Mouse (Mus musculus): ENCODE measurements at regions not wholly inside any gene's neighbourhood (a gene's known extent, or its start where the extent isn't known, plus 50 kb on each side); places are given as distances from the start of the nearest gene placed in this dataset.

DNA sequence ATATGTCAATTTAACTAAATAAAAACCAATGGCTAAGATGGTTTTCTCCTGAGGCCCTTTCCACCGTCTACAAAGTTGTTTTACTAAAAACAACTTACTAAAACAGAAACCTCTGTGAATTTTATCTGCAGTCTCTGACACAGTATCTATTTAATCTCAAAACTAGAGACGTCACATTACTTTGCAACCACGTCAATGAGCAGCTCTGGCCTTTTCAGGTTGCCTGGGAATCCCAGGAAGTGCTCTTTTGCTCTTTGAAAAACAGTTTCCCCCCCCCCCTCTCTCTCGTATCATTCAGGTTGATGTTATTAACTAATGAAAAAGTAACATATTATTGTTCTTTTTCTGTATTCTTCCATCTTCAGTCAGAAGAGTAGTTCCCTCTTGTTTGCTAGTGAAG is 216.1 kb upstream of the Gm11114 start:
- 49% methylated on average over 4 of the region's 4 CpGs for WGBS
- Histone ChIP-seq H3K27ac (replicated peaks in 1 of 2; ENCODE audit: control insufficient read depth in 1 of 2, insufficient read depth in 1 of 2, low read depth in 2 of 2, low read length in 2 of 2) (no peak overlapping the region), H3K9me3 (ENCODE audit: control insufficient read depth, low read length) (no peaks in the 10 kb centered on the region), H3K9ac (ENCODE audit: low read length) (no peak overlapping the region), H3K4me2 (ENCODE audit: low read length) (no peak overlapping the region), H3K4me3 (ENCODE audit: control insufficient read depth in 1 of 2, insufficient read depth in 1 of 2, low read depth in 1 of 2, low read length in 2 of 2) (no peak overlapping the region), H3K27me3 (ENCODE audit: control insufficient read depth, insufficient read depth, low read length) (no peaks in the 10 kb centered on the region), H3K4me1 (ENCODE audit: control insufficient read depth in 2 of 2, insufficient read depth in 2 of 2, low read length in 2 of 2) (no peaks in the 10 kb centered on the region), H3K36me3 (ENCODE audit: control insufficient read depth, insufficient read depth, low read length) (no peaks in the 10 kb centered on the region)
- no peak for ATAC-seq (ENCODE audit: insufficient number of reproducible peaks, insufficient read depth, low FRiP score, low read depth)

DNA sequence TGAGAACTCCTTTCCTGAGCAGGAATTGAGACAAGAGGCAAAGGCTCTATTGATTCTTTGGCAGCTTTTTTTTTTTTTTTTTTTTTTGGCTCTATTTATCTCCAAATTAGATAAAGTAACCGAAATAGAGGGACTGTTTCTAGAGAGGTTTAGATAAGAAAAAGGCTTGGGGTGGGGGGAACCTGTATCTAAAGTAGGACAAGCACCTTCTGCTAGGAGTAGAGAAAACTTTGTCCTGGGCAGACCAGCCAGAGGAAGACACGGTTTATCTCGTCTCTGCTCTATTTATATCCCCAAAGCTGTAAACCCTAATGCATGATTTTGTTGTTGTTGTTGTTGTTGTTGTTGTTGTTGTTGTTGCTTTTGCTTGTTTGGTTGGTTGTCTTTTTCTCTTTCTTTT is 199.6 kb upstream of the Gm11114 start:
- Histone ChIP-seq H3K9me3 (ENCODE audit: control insufficient read depth, low read length) (no peaks in the 10 kb centered on the region), H3K27ac (replicated peaks in 1 of 2; ENCODE audit: control insufficient read depth in 1 of 2, insufficient read depth in 1 of 2, low read depth in 2 of 2, low read length in 2 of 2) (no peak overlapping the region), H3K4me1 (ENCODE audit: control insufficient read depth in 2 of 2, insufficient read depth in 2 of 2, low read length in 2 of 2) (no peaks in the 10 kb centered on the region), H3K9ac (ENCODE audit: low read length) (no peak overlapping the region), H3K4me2 (ENCODE audit: low read length) (no peak overlapping the region), H3K4me3 (ENCODE audit: control insufficient read depth in 1 of 2, insufficient read depth in 1 of 2, low read depth in 1 of 2, low read length in 2 of 2) (no peak overlapping the region), H3K27me3 (ENCODE audit: control insufficient read depth, insufficient read depth, low read length) (no peaks in the 10 kb centered on the region), H3K36me3 (ENCODE audit: control insufficient read depth, insufficient read depth, low read length) (no peaks in the 10 kb centered on the region)
- ATAC-seq (ENCODE audit: insufficient number of reproducible peaks, insufficient read depth, low FRiP score, low read depth), result no peak
- WGBS, result 34% methylated on average over 3 of the region's 3 CpGs

DNA sequence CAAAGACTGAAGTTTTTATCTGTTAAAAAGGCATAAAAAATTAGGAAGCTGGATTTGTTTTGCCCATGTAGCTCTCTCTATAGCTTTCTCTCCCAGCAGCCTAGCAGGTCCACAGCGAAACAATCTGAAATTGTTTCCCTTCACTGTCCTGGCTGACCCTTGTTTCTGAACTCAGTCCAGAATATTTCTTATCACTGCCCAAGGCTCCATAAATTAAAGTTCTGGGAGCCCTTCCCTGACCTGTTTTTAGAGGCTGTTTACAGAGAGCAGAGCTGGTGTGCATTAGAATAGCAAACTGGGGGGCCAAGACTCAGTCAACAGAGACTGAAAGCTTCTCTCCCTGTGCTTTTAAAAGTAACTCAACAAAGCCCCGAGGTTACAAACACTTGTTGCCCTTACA is 198.3 kb upstream of the Gm11114 start:
- no peaks in the 10 kb centered on the region for H3K27me3 ChIP-seq (ENCODE audit: control insufficient read depth, insufficient read depth, low read length)
- no peaks in the 10 kb centered on the region for H3K4me1 ChIP-seq (ENCODE audit: control insufficient read depth in 2 of 2, insufficient read depth in 2 of 2, low read length in 2 of 2)
- no peak overlapping the region for H3K4me3 ChIP-seq (ENCODE audit: control insufficient read depth in 1 of 2, insufficient read depth in 1 of 2, low read depth in 1 of 2, low read length in 2 of 2)
- no peak overlapping the region for H3K9ac ChIP-seq (ENCODE audit: low read length)
- no peak overlapping the region for H3K27ac ChIP-seq (replicated peaks in 1 of 2; ENCODE audit: control insufficient read depth in 1 of 2, insufficient read depth in 1 of 2, low read depth in 2 of 2, low read length in 2 of 2)
- H3K4me2 ChIP-seq (ENCODE audit: low read length), result no peak overlapping the region
- H3K36me3 ChIP-seq (ENCODE audit: control insufficient read depth, insufficient read depth, low read length), result no peaks in the 10 kb centered on the region
- 73% methylated on average over 2 of the region's 2 CpGs for WGBS
- no peaks in the 10 kb centered on the region for H3K9me3 ChIP-seq (ENCODE audit: control insufficient read depth, low read length)
- no peak for ATAC-seq (ENCODE audit: insufficient number of reproducible peaks, insufficient read depth, low FRiP score, low read depth)

DNA sequence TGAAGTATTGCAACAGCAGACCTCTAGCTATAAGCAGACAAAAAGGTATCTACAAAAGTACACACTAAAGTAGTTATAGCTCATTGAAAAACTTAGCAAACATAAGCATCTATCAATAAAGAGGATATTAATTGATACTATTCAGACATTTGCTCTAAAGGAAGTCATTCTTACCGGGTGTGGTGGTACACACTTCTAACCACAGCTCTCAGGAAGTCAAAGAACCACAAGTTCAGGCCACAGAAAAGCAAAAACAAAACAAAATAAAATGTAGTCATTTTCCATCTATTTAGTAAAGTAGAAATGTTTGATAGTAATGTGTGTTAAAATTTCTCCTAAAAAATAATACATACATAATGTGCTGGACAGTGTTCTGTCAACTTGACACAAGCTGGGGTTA is 192.5 kb upstream of the Gm11114 start:
- ATAC-seq (ENCODE audit: insufficient number of reproducible peaks, insufficient read depth, low FRiP score, low read depth), result no peak
- no peak overlapping the region for H3K4me2 ChIP-seq (ENCODE audit: low read length)
- H3K9me3 ChIP-seq (ENCODE audit: control insufficient read depth, low read length), result no peaks in the 10 kb centered on the region
- WGBS, result 81% methylated on average over 1 of the region's 1 CpGs
- no peaks in the 10 kb centered on the region for H3K4me1 ChIP-seq (ENCODE audit: control insufficient read depth in 2 of 2, insufficient read depth in 2 of 2, low read length in 2 of 2)
- H3K27ac ChIP-seq (replicated peaks in 1 of 2; ENCODE audit: control insufficient read depth in 1 of 2, insufficient read depth in 1 of 2, low read depth in 2 of 2, low read length in 2 of 2), result no peak overlapping the region
- H3K4me3 ChIP-seq (ENCODE audit: control insufficient read depth in 1 of 2, insufficient read depth in 1 of 2, low read depth in 1 of 2, low read length in 2 of 2), result no peak overlapping the region
- H3K9ac ChIP-seq (ENCODE audit: low read length), result no peak overlapping the region
- H3K36me3 ChIP-seq (ENCODE audit: control insufficient read depth, insufficient read depth, low read length), result no peaks in the 10 kb centered on the region
- H3K27me3 ChIP-seq (ENCODE audit: control insufficient read depth, insufficient read depth, low read length), result no peaks in the 10 kb centered on the region

DNA sequence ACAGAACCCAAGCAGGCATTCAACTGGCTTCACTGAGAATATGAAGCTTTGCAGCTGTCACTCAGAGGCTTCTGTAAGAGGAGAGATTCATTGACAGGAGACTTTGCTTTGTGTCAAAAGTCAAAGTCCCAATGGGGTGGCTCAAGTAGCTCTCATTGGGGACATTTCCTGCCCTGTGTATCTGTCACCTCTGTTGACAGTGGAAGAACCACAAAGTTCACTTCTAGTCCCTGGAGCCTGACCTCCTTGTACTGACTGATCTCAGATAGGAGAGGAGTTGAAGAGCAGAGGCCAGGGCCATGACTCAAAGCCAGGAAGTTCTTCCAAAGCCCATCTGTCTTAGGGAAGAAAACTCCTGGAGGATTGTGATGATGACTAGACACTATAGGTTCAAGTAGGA is 191.5 kb upstream of the Gm11114 start:
- Histone ChIP-seq H3K27me3 (ENCODE audit: control insufficient read depth, insufficient read depth, low read length) (no peaks in the 10 kb centered on the region), H3K4me3 (ENCODE audit: control insufficient read depth in 1 of 2, insufficient read depth in 1 of 2, low read depth in 1 of 2, low read length in 2 of 2) (no peak overlapping the region), H3K4me1 (ENCODE audit: control insufficient read depth in 2 of 2, insufficient read depth in 2 of 2, low read length in 2 of 2) (no peaks in the 10 kb centered on the region), H3K27ac (replicated peaks in 1 of 2; ENCODE audit: control insufficient read depth in 1 of 2, insufficient read depth in 1 of 2, low read depth in 2 of 2, low read length in 2 of 2) (no peak overlapping the region), H3K9ac (ENCODE audit: low read length) (no peak overlapping the region), H3K4me2 (ENCODE audit: low read length) (no peak overlapping the region), H3K9me3 (ENCODE audit: control insufficient read depth, low read length) (no peaks in the 10 kb centered on the region), H3K36me3 (ENCODE audit: control insufficient read depth, insufficient read depth, low read length) (no peaks in the 10 kb centered on the region)
- ATAC-seq (ENCODE audit: insufficient number of reproducible peaks, insufficient read depth, low FRiP score, low read depth), result no peak; the same call in 1 of the 2 replicates

DNA sequence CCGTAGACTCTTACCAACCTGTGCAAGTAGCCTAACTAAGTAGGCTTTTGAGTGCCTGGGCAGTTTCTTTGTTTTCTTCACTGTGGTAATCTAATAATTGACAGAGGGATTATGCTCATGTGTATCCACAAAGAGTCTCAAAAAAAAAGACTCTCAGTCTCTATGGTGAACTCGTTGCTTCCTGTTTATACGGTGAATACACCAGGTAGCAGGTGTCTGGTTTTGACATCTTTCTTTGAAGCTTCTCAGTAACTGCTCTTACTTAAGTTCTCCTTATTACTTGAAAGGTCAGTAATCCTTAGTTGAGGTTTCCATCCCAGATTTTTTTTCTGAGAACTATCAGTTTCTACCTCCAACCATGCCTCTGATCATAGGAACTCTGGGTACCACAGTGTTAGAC is 188.9 kb upstream of the Gm11114 start:
- Histone ChIP-seq H3K9ac (ENCODE audit: low read length) (no peak overlapping the region), H3K36me3 (ENCODE audit: control insufficient read depth, insufficient read depth, low read length) (no peaks in the 10 kb centered on the region), H3K4me1 (ENCODE audit: control insufficient read depth in 2 of 2, insufficient read depth in 2 of 2, low read length in 2 of 2) (no peaks in the 10 kb centered on the region), H3K4me3 (ENCODE audit: control insufficient read depth in 1 of 2, insufficient read depth in 1 of 2, low read depth in 1 of 2, low read length in 2 of 2) (no peak overlapping the region), H3K27me3 (ENCODE audit: control insufficient read depth, insufficient read depth, low read length) (no peaks in the 10 kb centered on the region), H3K4me2 (ENCODE audit: low read length) (no peak overlapping the region), H3K27ac (replicated peaks in 1 of 2; ENCODE audit: control insufficient read depth in 1 of 2, insufficient read depth in 1 of 2, low read depth in 2 of 2, low read length in 2 of 2) (no peak overlapping the region), H3K9me3 (ENCODE audit: control insufficient read depth, low read length) (no peaks in the 10 kb centered on the region)
- no peak for ATAC-seq (ENCODE audit: insufficient number of reproducible peaks, insufficient read depth, low FRiP score, low read depth)
- WGBS, result 87% methylated on average over 3 of the region's 3 CpGs

DNA sequence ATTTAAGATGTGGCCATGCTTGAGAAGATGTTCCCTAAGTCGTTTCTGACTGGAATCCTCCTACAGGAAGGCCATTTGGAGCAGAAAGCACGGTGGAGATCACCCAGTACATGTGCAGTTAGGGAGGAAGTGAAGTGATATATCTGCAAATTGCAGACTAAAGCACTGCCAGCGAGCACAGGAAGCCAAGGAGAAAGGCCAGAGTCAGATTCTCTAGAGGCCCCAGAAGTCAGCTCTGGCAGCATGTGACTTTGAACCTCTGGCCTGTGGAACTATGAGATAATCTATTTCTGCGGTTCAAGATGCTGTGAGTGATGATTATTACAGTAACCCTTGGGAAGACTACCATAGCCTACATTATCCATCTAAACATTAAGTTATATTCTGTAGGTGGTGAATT is 186.8 kb upstream of the Gm11114 start:
- no peak overlapping the region for H3K9ac ChIP-seq (ENCODE audit: low read length)
- H3K4me2 ChIP-seq (ENCODE audit: low read length), result no peak overlapping the region
- H3K27me3 ChIP-seq (ENCODE audit: control insufficient read depth, insufficient read depth, low read length), result no peaks in the 10 kb centered on the region
- no peaks in the 10 kb centered on the region for H3K9me3 ChIP-seq (ENCODE audit: control insufficient read depth, low read length)
- H3K36me3 ChIP-seq (ENCODE audit: control insufficient read depth, insufficient read depth, low read length), result no peaks in the 10 kb centered on the region
- no peak for ATAC-seq (ENCODE audit: insufficient number of reproducible peaks, insufficient read depth, low FRiP score, low read depth)
- no peaks in the 10 kb centered on the region for H3K4me1 ChIP-seq (ENCODE audit: control insufficient read depth in 2 of 2, insufficient read depth in 2 of 2, low read length in 2 of 2)
- H3K4me3 ChIP-seq (ENCODE audit: control insufficient read depth in 1 of 2, insufficient read depth in 1 of 2, low read depth in 1 of 2, low read length in 2 of 2), result no peak overlapping the region
- WGBS, result 32% methylated on average over 4 of the region's 4 CpGs
- no peak overlapping the region for H3K27ac ChIP-seq (replicated peaks in 1 of 2; ENCODE audit: control insufficient read depth in 1 of 2, insufficient read depth in 1 of 2, low read depth in 2 of 2, low read length in 2 of 2)

DNA sequence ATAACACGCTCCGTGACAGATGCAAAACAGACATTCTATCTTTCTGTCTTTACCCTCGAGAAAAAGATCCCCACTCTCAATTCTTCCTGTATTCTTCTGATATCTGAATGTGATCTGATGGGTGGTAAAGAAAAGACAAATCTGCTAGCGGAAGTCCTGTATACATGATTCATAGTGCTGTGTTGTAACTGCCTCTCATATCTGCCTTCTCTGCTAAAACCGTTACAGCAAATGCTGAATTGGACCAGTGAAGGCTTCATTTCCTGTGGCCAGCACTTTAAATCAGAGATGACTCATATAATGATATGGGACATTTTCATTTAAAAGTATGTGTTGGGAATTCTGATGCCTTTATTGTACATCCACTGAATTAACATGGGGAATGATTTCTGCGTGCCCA is 186.0 kb upstream of the Gm11114 start:
- Histone ChIP-seq H3K9ac (ENCODE audit: low read length) (no peak overlapping the region), H3K4me2 (ENCODE audit: low read length) (no peak overlapping the region), H3K4me1 (ENCODE audit: control insufficient read depth in 2 of 2, insufficient read depth in 2 of 2, low read length in 2 of 2) (no peaks in the 10 kb centered on the region), H3K27ac (replicated peaks in 1 of 2; ENCODE audit: control insufficient read depth in 1 of 2, insufficient read depth in 1 of 2, low read depth in 2 of 2, low read length in 2 of 2) (no peak overlapping the region), H3K9me3 (ENCODE audit: control insufficient read depth, low read length) (no peaks in the 10 kb centered on the region), H3K4me3 (ENCODE audit: control insufficient read depth in 1 of 2, insufficient read depth in 1 of 2, low read depth in 1 of 2, low read length in 2 of 2) (no peak overlapping the region), H3K27me3 (ENCODE audit: control insufficient read depth, insufficient read depth, low read length) (no peaks in the 10 kb centered on the region), H3K36me3 (ENCODE audit: control insufficient read depth, insufficient read depth, low read length) (no peaks in the 10 kb centered on the region)
- ATAC-seq (ENCODE audit: insufficient number of reproducible peaks, insufficient read depth, low FRiP score, low read depth), result no peak
- 73% methylated on average over 6 of the region's 6 CpGs for WGBS

All from heart, embryonic 14.5 days (tissue).